Mouse (Mus musculus) gastrocnemius, postnatal 36 days (tissue): ENCODE data around the gene Cirbp. TPM values are rescaled to one million over a fixed set of nuclear protein-coding genes. Genes with fewer than 3 reads are reported as not detected.

Source experiments
- DNase-seq, 2 experiments: peaks; one replicate each; pipeline ENCODE4 v3.0.0; 2022
- intact Hi-C: fragments of 180-260 bp; cut with DNase I; formaldehyde crosslinking; loops from one replicate; pipeline ENCODE4 v1.15.1; 2025
- total RNA-seq, 2 experiments: library from RNA; stranded (reverse); gene quantifications; 2 replicates each; pipeline ENCODE4 v1.2.3; 2021

Gene Cirbp
- total RNA-seq, 2 experiments from 2014 or later = 22.6 to 28.3 TPM

- no peak for DNase-seq
- intact Hi-C loops = no loop called here
Measured at GRCm38 (mm10) chr10:80173955-80174640, 8.3 kb downstream of the Cirbp start.

GRCm38 (mm10) chr10:80174705-80175104, 8.9 kb downstream of the Cirbp start:
- DNase-seq = no peak

GRCm38 (mm10) chr10:80175536-80176269, 9.9 kb downstream of the Cirbp start:
- intact Hi-C loops = loop anchor here (1.0 kb wide), 1 partner anchor 70 kb away; no protein-coding TSS in a partner anchor
- DNase-seq = no peak

More at GRCm38 (mm10) chr10:80174705-80175104, 8.9 kb downstream of the Cirbp start:
- intact Hi-C loops = loop anchor here (1.0 kb wide), 1 partner anchor 71 kb away; no protein-coding TSS in a partner anchor

GRCm38 (mm10) chr10:80176270-80176834, 10.6 kb downstream of the Cirbp start:
- intact Hi-C loops = no loop called here
- DNase-seq = no peak

GRCm38 (mm10) chr10:80177441-80178279, 11.9 kb downstream of the Cirbp start:
- intact Hi-C loops = no loop called here
- DNase-seq = no peak

GRCm38 (mm10) chr10:80179068-80180051, 13.6 kb downstream of the Cirbp start, which contains the start of gene Efna2:
Gene Efna2 (plus strand): TSS chr10:80179482.
- DNase-seq = no peak
- intact Hi-C loops = no loop called here

GRCm38 (mm10) chr10:80180288-80180687, 14.5 kb downstream of the Cirbp start:
- no peak for DNase-seq
- intact Hi-C loops = no loop called here

- DNase-seq = no peak
- intact Hi-C loops = no loop called here
Measured at GRCm38 (mm10) chr10:80180823-80181222, 15.0 kb downstream of the Cirbp start.

- DNase-seq = no peak
- intact Hi-C loops = no loop called here
Measured at GRCm38 (mm10) chr10:80182547-80182946, 16.8 kb downstream of the Cirbp start.

GRCm38 (mm10) chr10:80186649-80187048, 20.9 kb downstream of the Cirbp start:
- intact Hi-C loops = no loop called here
- DNase-seq = no peak

- no peak for DNase-seq
- intact Hi-C loops = no loop called here
Measured at GRCm38 (mm10) chr10:80187739-80188138, 22.0 kb downstream of the Cirbp start.

GRCm38 (mm10) chr10:80188453-80189024, 22.8 kb downstream of the Cirbp start:
- DNase-seq = no peak
- intact Hi-C loops = no loop called here

- DNase-seq = no peak
- intact Hi-C loops = no loop called here
Measured at GRCm38 (mm10) chr10:80189999-80190398, 24.2 kb downstream of the Cirbp start.

GRCm38 (mm10) chr10:80190491-80191051, 24.8 kb downstream of the Cirbp start:
- intact Hi-C loops = no loop called here
- no peak for DNase-seq

GRCm38 (mm10) chr10:80193976-80194375, 28.2 kb downstream of the Cirbp start:
- no peak for DNase-seq
- intact Hi-C loops = no loop called here

GRCm38 (mm10) chr10:80194441-80194840, 28.7 kb downstream of the Cirbp start:
- no peak for DNase-seq
- intact Hi-C loops = no loop called here

- intact Hi-C loops = no loop called here
Measured at GRCm38 (mm10) chr10:80196167-80196566, 30.4 kb downstream of the Cirbp start.

GRCm38 (mm10) chr10:80196778-80197581, 31.2 kb downstream of the Cirbp start:
- DNase-seq = no peak
- intact Hi-C loops = no loop called here

More at GRCm38 (mm10) chr10:80196167-80196566, 30.4 kb downstream of the Cirbp start:
- DNase-seq = no peak
